Mouse (Mus musculus) right cerebral cortex, adult 18-20 months (tissue): ENCODE measurements around the gene Plcb1.

Source experiments
- DNase-seq: peaks from one replicate; pipeline ENCODE4 v3.0.0; 2022; ENCODE audit warnings: mixed read lengths

The Plcb1 gene

DNA sequence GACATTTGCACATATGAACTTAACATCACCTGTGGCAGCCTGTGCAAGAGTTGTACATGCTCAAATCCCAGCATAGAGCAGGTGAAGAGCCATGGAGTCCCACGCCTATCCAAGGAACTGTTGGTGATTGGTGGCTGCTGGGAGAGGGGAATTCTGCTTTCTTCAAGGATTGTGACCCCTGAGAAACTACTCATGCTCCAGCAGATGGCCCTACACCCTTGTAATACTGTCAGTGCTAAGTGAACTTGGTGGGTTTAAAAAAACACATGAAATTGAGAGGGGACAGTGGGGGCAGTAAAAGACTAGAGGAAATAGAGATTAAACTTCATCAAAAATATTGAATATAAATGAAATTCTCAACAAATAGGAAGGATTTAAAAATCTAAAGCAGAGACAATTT lies 53.0 kb downstream of the Plcb1 start:
- no peak for DNase-seq

DNA sequence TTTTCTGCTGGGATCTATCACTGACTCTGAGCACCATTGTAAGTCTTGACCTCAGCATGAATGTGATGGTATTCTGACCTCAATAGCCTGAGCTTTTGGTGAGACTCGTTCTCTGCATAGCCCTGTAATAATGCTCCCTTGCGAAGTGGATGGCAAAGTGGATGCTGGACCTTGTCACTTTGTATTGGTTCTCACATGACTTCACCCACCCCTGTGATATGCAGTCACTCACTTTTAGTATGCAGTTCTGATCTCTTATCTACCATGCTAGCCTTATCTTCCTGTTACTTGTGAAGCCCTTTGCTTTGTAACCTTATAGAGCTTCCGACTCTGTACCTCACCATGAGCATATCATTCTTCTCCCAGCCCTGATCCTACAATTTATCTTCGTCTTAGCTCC lies 57.0 kb downstream of the Plcb1 start:
- no peak for DNase-seq

DNA sequence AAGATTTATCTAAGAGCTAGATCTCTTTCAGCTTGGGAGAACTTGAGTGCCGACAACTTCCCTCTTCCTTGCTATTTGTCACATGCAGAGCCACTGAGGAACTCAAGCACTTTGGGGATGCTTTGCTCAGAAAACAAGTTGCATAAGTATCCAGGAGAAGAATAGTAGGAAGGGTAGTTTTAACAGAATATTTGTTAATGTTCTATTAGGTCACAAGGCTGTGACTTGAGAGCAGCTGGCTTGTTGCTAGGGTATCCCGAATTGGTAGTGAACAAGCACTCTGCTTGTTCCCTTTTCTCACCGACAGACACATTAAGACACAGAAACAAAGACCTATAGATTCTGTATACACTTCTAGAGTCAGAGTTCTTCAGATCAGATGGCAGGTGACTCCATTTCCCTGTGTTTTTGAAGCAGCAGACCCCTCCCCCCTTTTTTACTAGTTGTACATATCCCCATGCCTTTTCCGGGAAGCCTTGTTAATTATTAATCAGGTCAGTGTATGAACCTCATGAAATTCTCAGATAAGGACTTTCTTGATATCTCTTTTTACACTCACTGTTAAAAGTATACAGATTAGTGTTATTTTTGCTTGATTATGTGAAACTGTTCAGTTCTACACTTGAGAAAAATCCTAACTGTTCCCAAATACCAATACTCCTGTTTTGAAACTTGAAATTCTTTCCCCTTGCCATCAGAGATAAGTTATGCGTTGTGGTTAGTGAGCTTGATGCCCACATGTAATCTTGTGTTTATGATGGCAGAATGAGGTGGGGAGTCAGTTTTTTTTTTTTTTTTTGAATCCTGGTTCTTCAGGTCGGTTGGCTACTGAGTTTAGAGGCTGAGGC lies 58.7 kb downstream of the Plcb1 start:
- DNase-seq: no peak

DNA sequence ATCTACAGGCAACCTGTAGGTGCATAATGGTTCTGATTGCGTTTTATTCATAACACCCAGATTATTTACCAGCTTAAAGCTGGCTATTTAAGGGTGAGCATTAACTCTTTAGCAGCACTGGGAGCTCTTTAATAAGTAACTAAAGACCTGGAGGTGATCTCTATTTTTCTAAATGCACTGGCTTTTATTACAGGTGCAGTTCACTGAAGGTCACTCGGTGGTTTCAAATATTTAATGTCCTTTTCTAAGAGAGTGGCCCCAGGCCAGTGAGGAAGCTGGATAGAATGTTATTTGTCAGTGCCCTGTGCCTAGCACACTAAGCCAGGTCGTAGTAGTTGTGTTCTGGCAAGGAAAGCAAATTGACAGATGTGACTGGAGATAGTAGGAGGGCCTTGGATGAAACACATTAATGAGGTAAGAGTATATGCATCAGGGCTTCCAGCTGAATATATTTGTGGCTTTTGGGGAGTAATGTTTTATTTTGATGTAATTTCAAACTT lies 59.4 kb downstream of the Plcb1 start:
- DNase-seq: no peak

DNA sequence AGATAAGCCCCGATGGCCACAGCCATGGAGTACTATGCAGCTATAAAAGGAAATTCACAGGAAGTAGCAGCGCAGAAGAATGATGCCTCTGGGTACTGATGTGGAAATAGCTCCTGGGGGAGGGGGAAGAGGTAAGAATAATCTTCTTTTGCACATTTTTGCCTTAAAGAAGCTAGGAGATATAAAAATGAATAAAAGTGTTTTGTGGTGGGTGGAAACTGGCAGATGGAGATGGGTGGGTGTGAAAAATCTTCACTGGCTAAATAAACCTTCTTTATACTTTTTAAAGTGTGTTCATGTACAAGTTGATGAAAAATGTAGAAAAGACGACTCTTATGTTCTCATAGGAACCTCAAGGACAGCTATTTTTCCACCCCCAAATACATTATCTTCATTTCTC lies 60.7 kb downstream of the Plcb1 start:
- DNase-seq: peak; percentile 77

- no peak for DNase-seq
Measured at GRCm38 (mm10) chr2:134851189-134852171, 65.6 kb downstream of the Plcb1 start.

- DNase-seq: no peak
Measured at GRCm38 (mm10) chr2:134856239-134856638, 70.4 kb downstream of the Plcb1 start.

DNA sequence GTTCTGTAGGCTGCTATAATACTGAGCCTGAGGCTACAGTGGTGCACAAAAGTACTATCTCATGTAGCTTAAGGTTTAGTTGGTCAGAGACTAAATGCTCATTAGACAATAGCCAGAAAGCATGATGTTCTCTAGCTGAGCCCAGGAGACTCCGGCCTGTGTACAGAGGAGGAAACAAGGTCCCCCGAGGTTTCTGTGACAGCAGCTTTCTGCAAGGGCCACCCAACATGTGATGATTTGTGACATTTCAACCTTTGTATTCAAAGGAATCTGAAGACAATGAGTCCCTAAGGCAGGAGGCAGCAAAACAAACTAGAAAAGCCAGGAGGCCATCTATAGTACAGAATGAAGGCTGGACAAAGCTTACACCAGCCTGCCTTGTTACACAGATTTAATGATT lies 70.8 kb downstream of the Plcb1 start:
- no peak for DNase-seq

DNA sequence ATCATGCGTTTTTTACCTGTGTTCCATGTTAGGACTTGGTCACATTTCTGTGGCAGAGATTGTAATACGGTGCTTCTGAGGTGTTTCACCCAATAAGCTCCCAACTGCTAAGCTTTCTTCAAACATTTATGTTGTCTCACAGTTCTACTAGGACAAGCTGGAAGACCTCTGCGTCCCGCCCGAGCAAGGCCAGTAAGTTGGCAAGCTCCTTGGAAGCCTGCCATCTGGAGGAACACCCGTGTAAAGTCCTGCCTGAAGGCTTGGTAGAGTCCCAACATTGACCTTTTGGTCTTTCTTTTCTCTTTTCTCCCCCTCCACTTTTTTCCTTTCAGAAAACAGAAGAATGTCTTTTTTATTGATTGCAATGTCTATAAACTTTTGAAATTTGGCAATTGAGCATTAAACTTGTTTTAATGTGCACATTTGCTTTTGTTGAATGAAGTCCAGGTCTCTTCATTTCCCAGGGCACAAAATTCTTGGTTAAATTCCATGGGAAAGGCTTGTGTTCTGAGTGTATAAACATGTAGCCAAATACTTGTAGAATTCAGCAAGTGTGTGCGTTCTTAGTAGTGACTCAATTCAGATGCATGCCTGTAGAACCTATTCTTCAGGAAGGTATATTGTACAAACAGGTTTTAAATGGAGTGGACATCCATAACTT lies 79.2 kb downstream of the Plcb1 start:
- DNase-seq: peak; percentile 20

DNA sequence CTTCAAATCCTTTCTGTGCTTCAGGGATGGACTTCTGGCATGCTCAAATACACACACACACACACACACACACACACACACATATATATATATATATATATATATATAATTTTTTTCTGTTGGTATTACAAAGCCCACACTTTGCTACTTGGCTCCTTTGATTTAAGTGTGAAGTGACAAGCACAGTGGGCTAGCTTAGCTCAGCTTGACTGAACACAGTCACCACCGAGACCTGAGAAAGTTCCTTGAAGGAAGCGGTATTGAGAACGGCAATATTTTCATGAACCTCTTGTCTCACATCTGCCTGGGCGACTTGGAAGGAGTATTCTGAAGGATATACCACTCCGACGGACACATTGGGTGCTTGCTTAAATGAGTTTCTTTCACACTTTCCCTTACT lies 81.5 kb downstream of the Plcb1 start:
- DNase-seq: no peak

DNA sequence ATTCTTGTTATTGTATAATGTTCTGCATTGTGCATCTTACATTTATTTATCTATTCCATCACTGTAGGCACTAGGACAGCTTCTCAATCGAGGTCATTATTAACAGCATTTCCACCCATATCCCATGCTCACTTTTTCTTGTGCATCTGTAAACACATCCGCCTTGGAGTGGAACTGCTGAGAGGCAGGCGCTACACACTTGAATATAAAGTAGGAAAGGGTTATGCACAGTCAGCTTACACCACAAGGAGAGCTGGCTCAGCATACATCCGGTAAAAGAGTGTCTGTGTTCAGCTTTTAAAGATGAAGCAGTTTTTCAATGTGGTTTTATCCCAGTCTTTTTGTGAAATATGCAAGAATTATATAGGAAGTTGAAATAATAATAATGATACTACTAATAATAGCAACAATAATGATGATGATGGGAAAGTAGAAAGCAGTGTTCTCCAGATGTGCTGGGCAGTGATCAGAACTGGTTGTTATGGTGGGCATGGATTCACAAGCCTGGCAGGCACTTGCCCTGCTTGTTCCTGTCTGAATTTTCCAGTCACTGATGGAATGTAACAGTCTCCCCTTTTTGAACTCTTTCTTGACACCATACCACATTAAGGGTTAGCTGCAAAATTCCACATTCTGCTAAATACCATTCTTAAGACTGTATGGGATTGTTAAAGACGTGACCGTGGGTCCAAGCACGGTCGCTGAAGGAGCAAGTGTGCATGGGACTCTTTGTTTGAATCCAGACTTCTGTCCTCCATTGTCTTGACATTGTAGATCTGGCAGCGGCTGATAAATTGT lies 86.0 kb downstream of the Plcb1 start:
- DNase-seq: no peak

DNA sequence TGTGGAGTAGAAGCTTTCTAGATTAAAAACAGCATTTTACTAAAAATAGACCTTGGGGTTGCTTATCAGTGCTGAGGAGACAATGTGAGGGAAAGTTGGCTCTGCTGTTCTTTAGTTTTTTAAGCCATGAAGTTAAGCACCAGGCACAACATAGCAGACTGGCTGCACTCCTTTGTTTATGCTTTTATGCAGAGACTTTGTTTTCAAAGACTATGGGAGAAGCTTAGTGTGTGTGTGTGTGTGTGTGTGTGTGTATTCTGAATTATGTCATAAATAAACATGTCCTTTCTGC lies 86.6 kb downstream of the Plcb1 start:
- no peak for DNase-seq

- no peak for DNase-seq
Measured at GRCm38 (mm10) chr2:134877148-134877547, 91.3 kb downstream of the Plcb1 start.

DNA sequence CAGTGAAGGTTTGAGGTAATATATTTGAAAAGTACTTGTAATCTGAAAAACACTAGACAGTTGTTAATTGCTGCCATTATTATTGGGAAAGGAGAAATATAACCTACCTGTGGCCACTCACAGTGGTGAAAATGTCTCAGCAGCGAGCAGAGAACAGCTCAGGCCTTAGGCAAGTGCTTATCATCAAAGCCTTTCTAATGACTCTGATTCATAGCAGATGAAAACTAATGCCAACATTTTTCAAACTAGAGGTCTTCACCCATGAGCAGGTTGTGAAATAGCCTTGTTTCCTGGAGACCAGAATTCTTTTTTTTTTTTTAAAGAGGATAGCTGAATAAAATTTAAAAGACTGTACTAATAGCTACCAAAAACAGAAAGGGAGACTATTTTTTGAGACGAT lies 105.3 kb downstream of the Plcb1 start:
- no peak for DNase-seq

DNA sequence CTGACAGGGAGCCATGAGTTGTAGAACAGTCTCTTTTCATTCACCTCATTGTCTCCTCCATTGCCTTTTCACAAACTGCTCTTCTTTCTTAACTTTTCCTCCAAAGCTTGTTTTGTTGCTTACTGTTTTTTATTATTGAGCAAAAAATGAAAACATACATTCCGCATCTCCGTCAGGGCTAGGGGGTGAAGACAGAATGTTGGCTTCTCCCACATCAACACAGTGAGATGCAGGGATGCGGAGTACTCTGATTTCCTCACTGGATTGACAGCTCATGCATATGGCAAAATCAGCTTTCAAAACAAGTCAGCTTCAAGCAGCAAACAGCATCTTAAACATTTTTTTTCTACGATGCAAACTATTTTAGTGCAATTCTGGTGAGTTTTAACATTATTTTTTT lies 108.9 kb downstream of the Plcb1 start:
- DNase-seq: no peak

DNA sequence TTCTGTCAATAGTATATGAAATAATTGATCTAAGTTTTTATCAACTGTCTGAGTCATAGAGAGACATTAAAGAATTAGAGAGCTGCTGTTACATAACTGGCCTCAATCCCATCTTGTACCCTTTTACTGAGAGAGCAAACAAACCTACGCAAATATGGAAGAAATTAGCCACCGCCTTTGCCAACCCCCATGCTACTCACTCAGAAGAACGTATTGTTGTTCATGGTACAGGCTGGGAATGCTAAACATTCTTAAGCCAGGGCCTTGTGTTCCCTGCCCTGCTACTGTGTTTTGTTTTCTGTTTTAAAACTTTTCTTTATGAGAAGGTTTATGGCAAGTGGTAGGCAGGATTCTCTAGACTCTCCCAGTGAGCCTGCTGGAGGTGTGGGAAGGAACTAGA lies 110.3 kb downstream of the Plcb1 start:
- no peak for DNase-seq

GRCm38 (mm10) chr2:134897083-134897482 lies 111.2 kb downstream of the Plcb1 start:
- DNase-seq: peak; percentile 60

DNA sequence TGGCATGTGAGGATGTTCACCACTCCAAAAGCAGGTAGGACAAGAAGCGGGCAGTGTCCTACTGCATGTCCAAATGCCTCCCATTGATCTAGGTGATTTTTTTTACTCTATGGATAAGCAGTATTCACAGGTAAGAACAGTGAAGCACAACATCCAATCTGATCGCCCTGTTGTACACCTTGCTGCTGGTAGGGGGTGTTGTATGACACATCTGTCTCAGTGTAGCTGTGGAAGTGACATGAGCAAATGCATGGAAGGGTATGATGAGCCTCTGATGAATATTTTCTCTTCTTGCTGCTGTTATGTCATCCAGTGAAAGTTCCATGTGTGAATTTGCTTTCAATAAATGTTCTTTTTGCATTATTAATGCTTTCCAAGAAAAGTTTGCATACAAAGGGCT lies 115.7 kb downstream of the Plcb1 start:
- DNase-seq: no peak

DNA sequence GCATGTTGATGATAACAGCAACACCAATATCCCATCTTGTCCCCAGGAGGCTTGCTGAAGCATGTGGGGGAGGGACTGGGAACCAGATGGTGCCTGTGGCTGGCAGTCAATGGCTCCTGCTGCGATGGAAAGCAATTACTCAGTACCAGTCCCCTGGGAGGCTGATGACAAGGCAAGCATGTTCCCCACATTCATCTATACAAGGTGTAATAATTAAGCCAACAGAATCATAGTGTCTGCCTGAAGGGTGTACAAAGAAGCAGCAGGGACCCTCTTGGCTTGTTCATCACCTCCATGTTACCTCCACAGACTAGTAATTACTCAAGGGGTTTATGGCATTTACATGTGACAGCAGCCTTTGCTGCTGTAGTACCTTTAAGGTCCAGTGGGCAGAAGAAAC lies 125.0 kb downstream of the Plcb1 start:
- peak; percentile 71 for DNase-seq

DNA sequence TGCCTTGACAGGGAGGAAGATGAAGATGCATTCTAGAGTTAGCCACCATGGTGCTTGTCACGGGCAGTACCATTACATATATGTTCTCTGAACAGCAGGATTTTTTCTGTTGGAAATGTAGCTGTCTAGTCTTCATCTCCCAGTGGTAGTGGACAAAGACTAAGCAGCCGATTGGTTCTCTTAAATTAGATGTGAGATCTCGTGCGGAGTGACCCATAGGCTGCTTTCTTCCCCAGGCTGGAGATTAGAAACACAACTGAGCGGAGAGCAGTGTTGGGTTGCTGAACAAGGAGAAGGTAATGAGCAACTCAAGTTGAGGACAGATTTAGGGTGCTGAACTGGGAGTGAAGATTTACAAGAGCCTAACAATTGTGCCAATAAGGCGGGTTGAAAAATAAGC lies 125.5 kb downstream of the Plcb1 start:
- DNase-seq: no peak

GRCm38 (mm10) chr2:134912616-134913015 lies 126.7 kb downstream of the Plcb1 start:
- no peak for DNase-seq

DNA sequence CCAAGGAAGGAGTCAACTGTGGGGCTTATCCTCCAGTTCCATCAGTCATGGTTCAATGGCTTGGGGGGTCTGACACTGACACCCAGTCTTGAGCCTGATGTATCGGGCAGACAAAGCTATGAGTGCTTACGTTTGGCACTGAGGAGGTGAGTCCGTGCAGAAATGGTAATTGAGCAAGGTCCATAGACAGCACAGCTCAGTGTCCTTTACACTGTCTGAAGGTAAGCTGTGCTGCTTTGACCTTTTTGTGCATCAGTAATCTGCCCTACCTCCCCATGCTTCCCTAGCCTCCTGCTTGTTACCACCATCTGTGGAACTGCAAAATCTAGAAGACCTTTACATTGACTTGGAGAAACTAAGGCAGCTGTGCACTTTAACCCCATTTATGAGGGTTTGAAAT lies 127.7 kb downstream of the Plcb1 start:
- no peak for DNase-seq
